Mouse (Mus musculus) midbrain, embryonic 11.5 days (tissue): ENCODE data around the gene Crb2. TPM values are rescaled to one million over a fixed set of nuclear protein-coding genes. Genes with fewer than 3 reads are reported as not detected.

Experiments used
- ATAC-seq: fragments of 200-750 bp; cut with Nextera tagmentation; 2 replicates; pipeline ENCODE4 v1.8.0; 2017; ENCODE audit warnings: moderate TSS enrichment, moderate library complexity; ENCODE audit not compliant: low FRiP score
- DNase-seq: peaks from one replicate; pipeline ENCODE4 v3.0.0; 2015; ENCODE audit warnings: low spot score; ENCODE audit errors: missing footprints
- H3K27ac ChIP-seq: fragments of 300-500 bp; sonication (generic); 2 replicates; pipeline ENCODE4 v1.5.1; 2014; ENCODE audit warnings: low read depth, low read length
- H3K27me3 ChIP-seq: fragments of 300-500 bp; sonication (generic); 2 replicates; pipeline ENCODE4 v1.6.1; 2014; ENCODE audit warnings: mild to moderate bottlenecking, low read length, moderate library complexity, mixed read lengths; ENCODE audit not compliant: control insufficient read depth, insufficient read depth
- H3K36me3 ChIP-seq: fragments of 300-500 bp; sonication (generic); 2 replicates; pipeline ENCODE4 v1.6.1; 2014; ENCODE audit warnings: mild to moderate bottlenecking, low read length, moderate library complexity, mixed read lengths; ENCODE audit not compliant: control insufficient read depth, insufficient read depth
- H3K4me1 ChIP-seq: fragments of 300-500 bp; sonication (generic); 2 replicates; pipeline ENCODE4 v1.6.1; 2014; ENCODE audit warnings: low read length; ENCODE audit not compliant: control insufficient read depth, insufficient read depth
- H3K4me2 ChIP-seq: fragments of 300-500 bp; sonication (generic); 2 replicates; pipeline ENCODE4 v1.6.1; 2014; ENCODE audit warnings: mild to moderate bottlenecking, moderate library complexity
- H3K4me3 ChIP-seq: fragments of 300-500 bp; sonication (generic); 2 replicates; pipeline ENCODE4 v1.5.1; 2014; ENCODE audit warnings: low read depth, low read length
- H3K9ac ChIP-seq: fragments of 300-500 bp; sonication (generic); 2 replicates; pipeline ENCODE4 v1.6.1; 2014; ENCODE audit warnings: low read length
- H3K9me3 ChIP-seq: fragments of 300-500 bp; sonication (generic); 2 replicates; pipeline ENCODE4 v1.6.1; 2016; ENCODE audit warnings: low read length; ENCODE audit not compliant: control insufficient read depth
- WGBS: fragments of 180-500 bp; shearing (Covaris S2); extraction: QIAGEN DNeasy Blood & Tissue Kit; methylation state at CpG from one replicate; pipeline ENCODE4 v1.1.7; 2014; 5-methylcytosine and 5-hydroxymethylcytosine counted together
- polyA plus RNA-seq: library from polyadenylated mRNA; unstranded; fragments of >200 nt; fragmentation: Nextera tagmentation; extraction: Ambion mirVana; gene quantifications from 2 replicates; pipeline ENCODE4 v1.2.1, GENCODE M21; 2014

Crb2 gene
- polyA plus RNA-seq, 1 experiment from 2014 or later: 14.6 TPM

DNA sequence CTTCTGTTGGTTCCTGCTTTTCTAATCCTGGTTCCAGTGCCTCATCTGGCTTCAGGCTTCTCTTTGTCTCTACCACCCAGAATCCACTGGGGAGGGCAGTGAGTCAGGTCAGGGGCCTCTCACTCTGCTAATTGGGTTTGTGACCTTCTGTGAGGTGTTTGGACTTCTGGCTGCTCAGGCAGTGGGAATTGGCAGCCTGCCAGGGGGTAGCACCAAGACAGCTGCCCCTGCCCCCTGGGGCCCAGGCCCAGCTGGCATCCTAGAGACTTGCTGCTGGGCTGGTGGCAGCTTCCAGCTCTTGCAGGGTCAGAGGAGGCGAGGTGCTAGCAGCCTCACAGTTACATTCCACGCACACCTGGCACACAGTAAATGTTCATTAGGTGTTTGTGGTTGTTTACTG lies 35.6 kb downstream of the Crb2 start:
- H3K4me2 ChIP-seq: no peak overlapping the region
- no peaks in the 10 kb centered on the region for H3K9me3 ChIP-seq
- no peaks in the 10 kb centered on the region for H3K4me1 ChIP-seq
- no peaks in the 10 kb centered on the region for H3K27me3 ChIP-seq
- ATAC-seq (peak; percentile 22; the same call in 1 of the 2 replicates), DNase-seq (no peak)
- 90% methylated on average over 2 of the region's 2 CpGs for WGBS
- H3K9ac ChIP-seq: no peak overlapping the region
- no peak overlapping the region for H3K4me3 ChIP-seq
- no peaks in the 10 kb centered on the region for H3K36me3 ChIP-seq
- no peak overlapping the region for H3K27ac ChIP-seq

DNA sequence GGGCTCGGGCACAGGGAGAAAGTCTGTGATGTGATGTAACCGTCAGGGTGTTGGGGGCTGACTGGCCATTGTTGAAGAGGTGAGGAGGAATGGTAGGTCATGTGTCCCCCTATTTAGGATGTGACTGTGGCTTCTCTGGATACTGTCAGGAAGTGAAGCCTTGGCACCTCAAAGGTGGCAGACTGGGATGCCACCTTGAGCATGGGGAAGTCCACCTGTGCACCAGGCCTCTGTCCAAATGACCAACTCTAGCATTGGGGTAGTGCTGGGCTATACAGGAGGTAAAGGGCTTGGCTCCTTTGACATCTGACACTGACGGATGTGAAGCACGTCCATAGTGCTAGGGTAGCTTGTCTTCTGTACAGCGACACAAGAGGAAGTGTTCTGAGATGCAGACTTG lies 36.4 kb downstream of the Crb2 start:
- no peak overlapping the region for H3K27ac ChIP-seq
- no peak overlapping the region for H3K4me3 ChIP-seq
- WGBS: 96% methylated on average over 5 of the region's 5 CpGs
- no peaks in the 10 kb centered on the region for H3K4me1 ChIP-seq
- DNase-seq (no peak), ATAC-seq (no peak)
- H3K9me3 ChIP-seq: no peaks in the 10 kb centered on the region
- H3K9ac ChIP-seq: no peak overlapping the region
- no peaks in the 10 kb centered on the region for H3K36me3 ChIP-seq
- no peaks in the 10 kb centered on the region for H3K27me3 ChIP-seq
- no peak overlapping the region for H3K4me2 ChIP-seq

DNA sequence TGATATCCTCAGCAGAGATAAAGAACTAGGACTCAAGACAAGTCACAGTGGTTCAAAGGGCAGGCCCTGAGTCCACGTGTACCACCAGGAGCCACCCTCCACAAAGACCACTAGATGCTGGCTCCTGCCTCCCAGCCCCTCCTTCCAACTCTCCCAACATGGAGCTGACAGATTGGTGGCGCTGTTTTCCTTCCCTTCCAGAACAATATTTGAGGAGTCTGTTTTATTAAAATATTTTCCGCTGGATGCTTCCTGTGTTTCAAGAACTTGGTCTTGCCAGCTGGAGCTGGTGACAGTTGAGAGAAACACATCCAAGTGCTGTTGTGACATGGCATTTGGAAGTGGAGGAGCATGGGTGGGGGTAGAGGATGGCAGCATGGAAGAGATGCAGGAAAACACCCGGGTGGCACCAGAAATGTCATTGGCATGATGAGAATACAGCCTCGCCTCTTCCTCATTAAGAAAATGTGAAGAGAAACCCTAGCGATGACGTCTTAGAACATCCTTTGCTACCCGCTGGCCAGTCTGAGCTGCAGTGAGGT lies 38.8 kb downstream of the Crb2 start:
- Histone ChIP-seq H3K27ac (no peak overlapping the region), H3K4me2 (no peak overlapping the region), H3K9ac (no peak overlapping the region), H3K4me3 (no peak overlapping the region), H3K9me3 (no peaks in the 10 kb centered on the region), H3K4me1 (peaks cover 12% of the 10 kb centered on the region), H3K36me3 (no peaks in the 10 kb centered on the region), H3K27me3 (no peaks in the 10 kb centered on the region)
- ATAC-seq (no peak), DNase-seq (no peak)
- 82% methylated on average over 8 of the region's 8 CpGs for WGBS

DNA sequence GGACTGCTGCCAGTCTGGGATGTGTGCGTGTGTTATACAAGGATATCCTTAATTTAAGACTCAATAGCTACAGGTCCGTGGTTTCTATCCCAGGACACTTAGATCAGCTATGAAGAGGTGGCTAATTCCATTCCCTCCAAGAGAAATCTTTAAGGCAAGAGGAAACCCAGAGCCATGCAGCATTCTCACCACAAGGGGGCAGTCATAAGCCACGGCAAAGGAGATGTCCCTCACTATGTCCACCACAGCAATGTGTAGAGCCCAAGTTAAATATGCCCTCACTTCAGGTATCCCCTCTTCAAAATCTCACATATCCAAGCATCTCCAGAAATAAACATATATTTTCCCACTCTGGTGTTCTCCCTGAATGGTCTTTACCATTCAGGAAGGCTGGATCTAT lies 39.6 kb downstream of the Crb2 start:
- Histone ChIP-seq H3K9ac (no peak overlapping the region), H3K4me1 (peaks cover 12% of the 10 kb centered on the region), H3K4me3 (no peak overlapping the region), H3K36me3 (no peaks in the 10 kb centered on the region), H3K9me3 (no peaks in the 10 kb centered on the region), H3K27me3 (no peaks in the 10 kb centered on the region), H3K27ac (no peak overlapping the region), H3K4me2 (no peak overlapping the region)
- WGBS: 15% methylated on average over 3 of the region's 3 CpGs
- ATAC-seq (peak; percentile 62), DNase-seq (peak; percentile 98)

DNA sequence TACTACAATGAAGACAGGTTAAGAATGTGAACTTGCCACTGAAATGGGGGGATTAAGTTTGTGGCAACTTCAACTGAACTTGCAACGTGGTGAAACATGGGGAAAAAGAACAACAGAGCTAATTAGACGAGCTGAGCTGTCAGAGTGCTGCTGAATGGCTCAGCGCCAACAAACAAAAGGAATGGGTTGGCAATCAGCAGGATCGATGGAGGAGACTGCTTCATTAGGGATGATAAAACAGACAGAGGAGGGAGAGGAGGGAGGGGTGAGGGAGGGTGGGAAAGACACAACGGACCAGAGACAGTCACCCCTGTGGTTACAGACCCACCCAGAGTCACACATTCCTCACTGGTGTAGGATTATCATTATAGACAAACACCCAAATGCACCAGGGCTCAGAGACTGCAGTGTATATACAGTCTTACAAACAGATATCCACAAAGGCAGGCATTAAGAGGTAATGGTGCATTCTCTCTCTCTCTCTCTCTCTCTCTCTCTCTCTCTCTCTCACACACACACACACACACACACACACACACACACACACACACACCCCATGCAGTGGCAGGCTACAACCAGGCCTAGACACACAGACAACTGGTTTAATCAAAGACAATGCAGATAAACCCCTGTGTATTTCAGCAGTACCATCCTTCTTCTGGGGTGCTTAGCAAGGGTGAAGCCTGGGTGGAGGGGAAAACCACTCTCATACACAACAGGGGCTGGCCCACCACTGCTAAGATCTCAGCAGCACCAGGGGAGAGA lies 42.9 kb downstream of the Crb2 start:
- 3% methylated on average over 5 of the region's 5 CpGs for WGBS
- no peaks in the 10 kb centered on the region for H3K9me3 ChIP-seq
- no peak overlapping the region for H3K4me3 ChIP-seq
- H3K4me2 ChIP-seq: no peak overlapping the region
- peaks cover 12% of the 10 kb centered on the region for H3K4me1 ChIP-seq
- H3K36me3 ChIP-seq: no peaks in the 10 kb centered on the region
- DNase-seq: no peak
- peak; percentile 23; the same call in 1 of the 2 replicates for ATAC-seq
- no peak overlapping the region for H3K27ac ChIP-seq
- H3K9ac ChIP-seq: no peak overlapping the region
- H3K27me3 ChIP-seq: no peaks in the 10 kb centered on the region

DNA sequence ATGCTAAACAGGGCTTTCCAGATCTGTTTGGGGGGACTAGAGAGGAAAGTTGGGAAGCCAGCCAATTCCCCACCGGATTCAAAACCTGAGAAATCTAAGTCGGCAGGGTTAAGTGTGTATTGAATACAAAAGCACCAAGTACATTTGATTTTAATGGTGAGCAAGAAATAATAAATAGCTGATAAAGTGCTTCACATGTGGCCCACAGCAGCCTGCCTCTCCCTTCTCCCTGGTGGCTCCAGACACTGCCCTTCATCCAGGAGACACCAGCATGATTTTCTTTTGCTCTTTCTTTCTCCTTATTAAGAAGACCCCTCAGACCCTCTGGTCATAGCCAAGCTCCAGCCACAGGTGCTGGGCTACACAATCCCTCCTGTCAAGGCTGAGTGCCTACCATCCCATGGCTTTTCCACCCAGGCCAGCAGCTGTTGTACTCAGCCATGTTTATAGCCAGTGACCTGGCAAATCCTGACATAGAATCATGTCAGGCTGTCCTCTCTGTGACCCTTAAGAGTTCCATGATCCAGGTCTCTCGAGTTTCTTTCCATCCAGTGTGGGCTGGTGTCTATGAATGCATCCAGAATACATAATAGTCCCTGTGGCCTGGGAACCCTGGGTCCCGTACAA lies 43.6 kb downstream of the Crb2 start:
- Histone ChIP-seq H3K4me1 (peaks cover 12% of the 10 kb centered on the region), H3K36me3 (no peaks in the 10 kb centered on the region), H3K4me2 (no peak overlapping the region), H3K27ac (no peak overlapping the region), H3K27me3 (no peaks in the 10 kb centered on the region), H3K9ac (no peak overlapping the region), H3K9me3 (no peaks in the 10 kb centered on the region), H3K4me3 (no peak overlapping the region)
- ATAC-seq (no peak), DNase-seq (no peak)
- WGBS: 70% methylated on average over 4 of the region's 4 CpGs

DNA sequence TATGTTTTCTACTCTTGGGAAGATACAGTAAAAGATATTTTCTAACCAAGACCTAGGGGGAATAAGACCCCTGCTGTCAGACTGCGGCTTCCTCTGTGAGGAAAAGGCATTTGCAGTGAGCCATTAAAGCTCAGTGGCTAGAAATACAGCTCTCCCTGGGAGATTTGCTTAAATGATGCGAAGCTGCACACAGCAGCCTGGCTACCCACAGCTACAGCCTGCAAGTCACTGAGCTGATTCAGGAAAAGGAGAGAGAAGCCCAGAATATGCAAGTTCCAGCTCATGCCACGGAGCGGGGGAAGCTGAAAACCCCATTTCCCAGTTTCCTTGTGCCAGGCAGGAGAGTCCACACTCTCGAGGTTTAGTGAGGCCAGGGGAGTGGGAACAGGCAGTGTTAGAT lies 46.1 kb downstream of the Crb2 start:
- 44% methylated on average over 5 of the region's 5 CpGs for WGBS
- no peak overlapping the region for H3K4me3 ChIP-seq
- peaks cover 12% of the 10 kb centered on the region for H3K4me1 ChIP-seq
- ATAC-seq (no peak), DNase-seq (no peak)
- H3K27ac ChIP-seq: no peak overlapping the region
- H3K4me2 ChIP-seq: no peak overlapping the region
- H3K9me3 ChIP-seq: no peaks in the 10 kb centered on the region
- no peaks in the 10 kb centered on the region for H3K27me3 ChIP-seq
- H3K36me3 ChIP-seq: no peaks in the 10 kb centered on the region
- H3K9ac ChIP-seq: 0 out of 2 replicates have a peak overlapping the region, but pooled peaks have one; percentile 4

DNA sequence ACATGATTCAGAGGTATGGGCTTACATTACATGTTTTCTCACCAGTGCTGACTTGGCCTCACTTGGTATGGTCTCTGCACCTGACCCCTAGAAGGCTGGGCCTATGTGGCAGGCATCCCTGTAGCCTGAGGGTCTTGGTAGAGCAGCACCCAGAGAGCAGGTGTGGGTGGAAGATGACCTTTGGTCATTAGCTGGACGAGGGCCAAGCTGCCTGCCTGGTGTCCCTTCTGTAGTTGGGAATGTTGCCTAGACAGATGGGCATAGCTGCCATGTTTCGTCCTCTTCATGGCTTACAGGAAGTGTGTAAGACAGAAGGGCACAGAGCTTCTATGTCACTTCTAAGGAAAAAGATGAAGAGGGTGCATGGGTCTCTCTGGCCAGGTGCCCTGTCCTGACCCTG lies 47.8 kb downstream of the Crb2 start:
- ATAC-seq: no peak
- Histone ChIP-seq H3K27me3 (no peaks in the 10 kb centered on the region), H3K36me3 (no peaks in the 10 kb centered on the region), H3K4me2 (no peak overlapping the region), H3K9ac (no peak overlapping the region), H3K4me1 (peaks cover 6% of the 10 kb centered on the region; the same call in 1 of the 2 replicates), H3K27ac (no peak overlapping the region), H3K4me3 (no peak overlapping the region), H3K9me3 (no peaks in the 10 kb centered on the region)
- 87% methylated on average over 2 of the region's 2 CpGs for WGBS
- DNase-seq: no peak

DNA sequence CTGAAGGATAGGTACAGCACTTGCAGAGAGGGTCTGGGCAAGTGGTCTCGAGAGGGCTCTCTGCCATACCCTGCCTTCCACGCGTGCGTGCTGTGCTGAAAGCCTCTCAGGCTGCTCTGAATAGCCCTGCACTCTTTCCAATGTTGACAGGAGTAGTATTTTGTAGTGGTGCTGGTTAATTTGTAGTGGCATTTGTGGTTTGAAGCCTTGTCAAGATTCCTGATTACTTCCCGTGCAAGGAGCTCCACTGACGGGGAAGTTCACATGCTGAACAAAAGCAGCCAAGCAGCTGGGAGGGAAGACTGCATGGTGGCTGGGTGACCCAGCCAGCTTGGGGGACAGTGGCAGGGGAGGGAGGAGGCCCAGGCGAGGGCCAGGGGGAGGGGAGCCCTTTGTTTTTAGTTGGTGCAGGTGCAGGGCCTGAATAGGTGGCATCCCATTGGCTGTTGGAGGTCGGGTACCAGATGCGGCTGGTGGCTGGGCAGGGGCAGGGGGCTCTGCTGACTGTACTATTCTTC lies 53.8 kb downstream of the Crb2 start:
- peak; percentile 86 for ATAC-seq

More for the DNA sequence above, 53.8 kb downstream of the Crb2 start:
- Histone ChIP-seq H3K9me3 (no peaks in the 10 kb centered on the region), H3K27me3 (no peaks in the 10 kb centered on the region), H3K4me3 (no peak overlapping the region), H3K9ac (no peak overlapping the region), H3K4me2 (no peak overlapping the region), H3K4me1 (peaks cover 20% of the 10 kb centered on the region), H3K27ac (peak overlapping the region; percentile 3), H3K36me3 (no peaks in the 10 kb centered on the region)
- WGBS: 28% methylated on average over 9 of the region's 9 CpGs
- DNase-seq: no peak
